Mouse (Mus musculus): ENCODE measurements around the gene Tacc2. TPM values are rescaled to one million over a fixed set of nuclear protein-coding genes. Genes with fewer than 3 reads are reported as not detected.
A peak's percentile ranks its signal among the peaks of the same experiment; 100 is the strongest.

Gene Tacc2
- total and polyA plus RNA-seq, 2 experiments, result 10.0 to 14.3 TPM

DNA sequence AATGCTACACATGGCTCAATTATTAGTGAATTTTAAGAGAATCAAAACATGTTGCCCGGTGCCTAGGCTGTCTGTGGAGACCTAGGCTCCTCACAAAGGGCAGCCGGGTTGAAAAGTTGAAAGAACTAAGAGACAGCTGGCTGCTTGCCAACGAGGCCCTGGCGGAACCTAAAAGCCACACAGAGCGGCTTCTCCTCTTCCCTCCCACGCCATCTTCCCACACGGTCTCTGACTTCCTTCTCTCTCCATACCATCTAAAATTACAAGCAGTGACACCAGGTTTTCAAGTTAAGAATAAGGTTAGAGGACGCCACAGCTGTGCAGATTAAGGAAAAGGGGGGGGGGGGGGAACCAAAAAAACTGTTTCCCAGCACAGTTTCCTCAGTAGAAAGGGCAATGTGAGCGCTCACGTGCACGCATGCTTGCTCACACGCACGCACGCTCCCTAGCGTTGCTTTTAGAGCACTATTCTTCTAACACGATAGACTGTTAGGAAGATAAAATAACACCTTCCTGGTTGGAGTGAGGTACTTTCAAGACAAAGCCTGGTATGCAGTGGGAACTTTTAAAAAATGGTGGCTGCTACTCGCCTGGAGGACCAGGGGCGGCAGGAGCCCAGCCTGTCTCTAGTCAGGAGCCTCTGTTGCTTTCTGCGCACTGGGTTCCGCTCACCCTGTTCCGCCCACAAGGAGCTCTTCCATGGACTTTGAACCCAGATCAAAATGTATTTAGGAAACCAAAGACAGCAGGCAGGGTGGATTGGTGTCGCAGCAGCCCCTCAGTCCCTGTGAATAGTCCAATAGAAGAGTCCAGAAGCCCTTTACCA lies 54.5 kb downstream of the Tacc2 start:
- H3K27ac ChIP-seq (replicated peaks; ENCODE audit: insufficient read depth, low read depth, low read length), result no peak overlapping the region
- H3K4me3 ChIP-seq (ENCODE audit: insufficient read depth, low read depth, low read length), result no peak overlapping the region
- no peaks in the 10 kb centered on the region for H3K27me3 ChIP-seq (ENCODE audit: control insufficient read depth, insufficient read depth, low read length)
- 41% methylated on average over 22 of the region's 22 CpGs for WGBS
- no peak overlapping the region for H3K9ac ChIP-seq (ENCODE audit: low read depth, low read length)
- H3K36me3 ChIP-seq (ENCODE audit: control insufficient read depth, insufficient read depth, low read length), result no peaks in the 10 kb centered on the region; the same call in 1 of the 2 replicates
- peak; percentile 64 for DNase-seq (ENCODE audit: extremely low read depth, low read depth, low spot score)
- peaks cover 21% of the 10 kb centered on the region for H3K4me1 ChIP-seq (ENCODE audit: control insufficient read depth, insufficient read depth, low read length)
- H3K79me2 ChIP-seq (ENCODE audit: control insufficient read depth, insufficient read depth, low read length), result peaks cover 6% of the 10 kb centered on the region; the same call in 1 of the 2 replicates
- TF ChIP-seq POLR2A (IDR thresholded peaks at IDR 0.05; ENCODE audit: extremely low read depth, insufficient read depth, low read length) (no peak), CTCF (IDR thresholded peaks at IDR 0.05; ENCODE audit: low read depth, low read length) (0 out of 2 replicates have a peak, but pooled peaks have one; percentile 13)

DNA sequence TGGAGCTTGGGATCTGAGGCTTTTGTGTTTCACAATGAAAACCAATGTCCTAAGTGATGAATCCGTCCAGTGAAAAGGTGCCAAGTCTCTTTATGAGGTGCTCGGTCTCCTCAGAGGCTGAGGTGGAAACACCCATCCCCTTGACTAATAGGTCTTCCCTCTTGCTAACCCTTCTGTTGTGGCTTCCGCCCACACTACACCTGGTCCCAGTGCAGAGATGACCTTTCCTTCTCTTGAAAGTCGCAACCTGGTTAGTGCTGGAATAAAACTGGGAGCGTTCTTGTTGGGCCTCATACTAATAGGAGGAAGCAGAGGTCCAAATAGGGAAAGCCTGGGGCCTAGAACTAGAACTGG lies 55.1 kb downstream of the Tacc2 start:
- no peak overlapping the region for H3K27ac ChIP-seq (replicated peaks; ENCODE audit: insufficient read depth, low read depth, low read length)
- H3K27me3 ChIP-seq (ENCODE audit: control insufficient read depth, insufficient read depth, low read length), result no peaks in the 10 kb centered on the region

DNA sequence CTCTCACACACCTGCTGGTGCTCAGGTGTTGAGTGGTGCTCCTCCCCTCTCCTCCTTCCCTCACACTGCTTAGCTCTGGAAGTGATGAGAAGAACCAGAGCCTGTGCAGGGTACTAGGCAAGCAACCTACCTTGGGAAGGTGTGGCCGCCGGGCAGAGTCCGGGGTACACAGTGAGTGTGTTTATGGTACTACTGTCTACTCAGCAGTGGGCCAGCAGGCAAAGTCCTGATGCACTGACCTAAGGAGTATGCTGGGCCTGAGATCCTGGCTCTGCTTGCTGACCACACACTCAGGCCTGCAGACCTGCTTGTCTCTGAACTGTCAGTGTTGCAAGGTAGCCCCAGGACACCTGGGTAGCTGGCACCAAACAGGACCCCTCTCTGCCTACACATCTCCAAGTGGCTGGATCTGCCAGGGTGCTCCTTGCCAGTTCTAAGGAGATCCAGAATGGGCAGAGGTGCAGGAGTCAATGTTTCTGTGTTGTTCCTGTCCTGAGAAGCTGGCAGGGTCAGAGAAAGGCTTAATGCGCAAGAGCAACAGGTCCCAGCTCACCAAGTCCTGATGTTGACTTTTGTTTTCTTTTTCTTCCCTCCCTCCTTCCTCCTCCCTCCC lies 57.1 kb downstream of the Tacc2 start:
- peak; percentile 39 for DNase-seq (ENCODE audit: extremely low read depth, low read depth, low spot score)
- H3K36me3 ChIP-seq (ENCODE audit: control insufficient read depth, insufficient read depth, low read length), result no peaks in the 10 kb centered on the region
- TF ChIP-seq CTCF (IDR thresholded peaks at IDR 0.05; ENCODE audit: low read depth, low read length), result no peak
- no peak for TF ChIP-seq POLR2A (IDR thresholded peaks at IDR 0.05; ENCODE audit: extremely low read depth, insufficient read depth, low read length)
- no peak overlapping the region for H3K27ac ChIP-seq (replicated peaks; ENCODE audit: insufficient read depth, low read depth, low read length)
- H3K79me2 ChIP-seq (ENCODE audit: control insufficient read depth, insufficient read depth, low read length), result peaks cover 6% of the 10 kb centered on the region; the same call in 1 of the 2 replicates
- peaks cover 21% of the 10 kb centered on the region for H3K4me1 ChIP-seq (ENCODE audit: control insufficient read depth, insufficient read depth, low read length)
- no peak overlapping the region for H3K4me3 ChIP-seq (ENCODE audit: insufficient read depth, low read depth, low read length)
- H3K9ac ChIP-seq (ENCODE audit: low read depth, low read length), result no peak overlapping the region
- H3K27me3 ChIP-seq (ENCODE audit: control insufficient read depth, insufficient read depth, low read length), result no peaks in the 10 kb centered on the region
- WGBS, result 69% methylated on average over 4 of the region's 4 CpGs

More for the DNA sequence above, 55.1 kb downstream of the Tacc2 start:
- H3K9ac ChIP-seq (ENCODE audit: low read depth, low read length), result no peak overlapping the region
- H3K4me1 ChIP-seq (ENCODE audit: control insufficient read depth, insufficient read depth, low read length), result peaks cover 21% of the 10 kb centered on the region
- no peaks in the 10 kb centered on the region; the same call in 1 of the 2 replicates for H3K36me3 ChIP-seq (ENCODE audit: control insufficient read depth, insufficient read depth, low read length)
- H3K79me2 ChIP-seq (ENCODE audit: control insufficient read depth, insufficient read depth, low read length), result peaks cover 6% of the 10 kb centered on the region; the same call in 1 of the 2 replicates
- no peak for DNase-seq (ENCODE audit: extremely low read depth, low read depth, low spot score)
- WGBS, result 88% methylated on average over 5 of the region's 5 CpGs
- no peak for TF ChIP-seq POLR2A (IDR thresholded peaks at IDR 0.05; ENCODE audit: extremely low read depth, insufficient read depth, low read length)
- no peak for TF ChIP-seq CTCF (IDR thresholded peaks at IDR 0.05; ENCODE audit: low read depth, low read length)
- H3K4me3 ChIP-seq (ENCODE audit: insufficient read depth, low read depth, low read length), result no peak overlapping the region

DNA sequence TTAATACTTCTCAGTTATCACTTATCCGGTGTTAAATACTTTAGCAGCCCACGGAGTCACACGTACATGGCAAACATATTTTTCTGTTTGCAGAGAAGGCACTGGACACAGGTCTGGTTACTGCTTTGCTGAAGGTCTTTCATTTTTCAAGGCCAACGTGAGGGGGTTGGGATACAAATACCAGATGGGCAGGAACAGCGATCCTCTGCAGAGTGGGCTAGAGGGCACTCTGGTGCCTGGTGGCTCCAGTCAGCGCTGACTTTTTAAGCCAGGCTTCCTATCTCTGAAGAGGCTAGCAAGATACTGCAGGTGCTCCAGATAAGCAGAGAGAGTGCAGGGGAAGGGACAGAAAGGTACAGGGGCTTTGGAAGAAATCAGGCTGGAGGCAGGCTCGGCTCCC lies 58.0 kb downstream of the Tacc2 start:
- peaks cover 6% of the 10 kb centered on the region; the same call in 1 of the 2 replicates for H3K79me2 ChIP-seq (ENCODE audit: control insufficient read depth, insufficient read depth, low read length)
- no peak for DNase-seq (ENCODE audit: extremely low read depth, low read depth, low spot score)
- H3K4me1 ChIP-seq (ENCODE audit: control insufficient read depth, insufficient read depth, low read length), result peaks cover 21% of the 10 kb centered on the region
- no peaks in the 10 kb centered on the region for H3K36me3 ChIP-seq (ENCODE audit: control insufficient read depth, insufficient read depth, low read length)
- no peak overlapping the region for H3K4me3 ChIP-seq (ENCODE audit: insufficient read depth, low read depth, low read length)
- 55% methylated on average over 7 of the region's 7 CpGs for WGBS
- H3K27me3 ChIP-seq (ENCODE audit: control insufficient read depth, insufficient read depth, low read length), result no peaks in the 10 kb centered on the region
- no peak overlapping the region for H3K9ac ChIP-seq (ENCODE audit: low read depth, low read length)
- H3K27ac ChIP-seq (replicated peaks; ENCODE audit: insufficient read depth, low read depth, low read length), result no peak overlapping the region
- TF ChIP-seq POLR2A (IDR thresholded peaks at IDR 0.05; ENCODE audit: extremely low read depth, insufficient read depth, low read length), result no peak
- TF ChIP-seq CTCF (IDR thresholded peaks at IDR 0.05; ENCODE audit: low read depth, low read length), result no peak

DNA sequence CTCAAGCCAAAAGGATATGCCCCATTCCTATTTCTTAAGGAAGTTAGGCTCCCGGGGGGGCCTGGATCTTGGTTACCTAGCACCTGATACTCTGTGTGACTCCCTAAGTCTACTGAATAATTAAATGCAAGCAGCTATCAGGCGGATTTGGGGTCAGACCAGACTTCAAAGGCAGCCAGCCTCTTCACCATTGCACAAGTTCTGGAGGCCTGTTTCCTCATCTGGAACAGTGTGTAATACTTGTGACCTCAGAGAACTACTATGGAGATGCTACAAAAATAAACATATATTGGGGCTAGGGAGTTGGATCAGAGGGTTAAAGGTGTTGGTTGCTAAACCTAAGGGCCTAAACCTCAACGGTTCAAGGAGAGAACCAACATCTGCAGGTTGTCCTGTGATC lies 59.0 kb downstream of the Tacc2 start:
- H3K9ac ChIP-seq (ENCODE audit: low read depth, low read length), result no peak overlapping the region
- no peaks in the 10 kb centered on the region for H3K27me3 ChIP-seq (ENCODE audit: control insufficient read depth, insufficient read depth, low read length)
- peaks cover 17% of the 10 kb centered on the region for H3K4me1 ChIP-seq (ENCODE audit: control insufficient read depth, insufficient read depth, low read length)
- no peak for TF ChIP-seq CTCF (IDR thresholded peaks at IDR 0.05; ENCODE audit: low read depth, low read length)
- TF ChIP-seq POLR2A (IDR thresholded peaks at IDR 0.05; ENCODE audit: extremely low read depth, insufficient read depth, low read length), result no peak
- no peaks in the 10 kb centered on the region for H3K36me3 ChIP-seq (ENCODE audit: control insufficient read depth, insufficient read depth, low read length)
- H3K27ac ChIP-seq (replicated peaks; ENCODE audit: insufficient read depth, low read depth, low read length), result no peak overlapping the region
- H3K79me2 ChIP-seq (ENCODE audit: control insufficient read depth, insufficient read depth, low read length), result peaks cover 6% of the 10 kb centered on the region; the same call in 1 of the 2 replicates
- 48% methylated on average over 3 of the region's 3 CpGs for WGBS
- DNase-seq (ENCODE audit: extremely low read depth, low read depth, low spot score), result peak; percentile 66
- no peak overlapping the region for H3K4me3 ChIP-seq (ENCODE audit: insufficient read depth, low read depth, low read length)

Measured in liver, adult 2 months (tissue).